Comparison of ENCODE assay signal across 10 mouse cellular contexts in the genomic region with DNA sequence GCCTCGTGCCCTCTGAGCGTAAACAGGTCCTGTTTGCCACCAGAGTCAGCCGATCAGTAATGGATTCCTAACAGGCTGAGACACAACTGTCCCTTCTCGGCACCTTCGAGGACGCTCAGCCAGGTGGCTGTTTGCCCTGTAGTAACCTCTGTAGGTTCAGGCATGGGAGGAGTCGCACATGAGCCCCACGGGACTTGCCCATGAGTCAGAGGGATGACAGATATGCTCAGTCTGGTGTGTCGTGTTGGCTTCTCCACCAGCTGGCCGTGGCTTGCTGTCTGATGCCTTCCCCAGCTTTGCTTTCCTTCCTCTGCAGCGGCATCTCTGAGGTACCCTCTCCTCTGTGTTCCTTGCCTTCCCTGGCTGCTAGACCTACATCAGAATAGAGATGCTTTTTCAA. TPM values are rescaled to one million over a fixed set of nuclear protein-coding genes. Genes with fewer than 3 reads are reported as not detected.
DNase-seq lines count a peak whose midpoint lies in the region; ATAC-seq and TF ChIP-seq lines count a peak whose summit lies in the region.
"Had no signal": no experiment of that assay in that cellular context is flagged by ENCODE, and none has a peak within 500 bp of the region (broad histone marks: within the 10 kb centered on the region; RNA-seq: fewer than 3 reads in every experiment).

No protein-coding gene starts in this region.

- ATAC-seq in kidney, postnatal 0 days (replicated peaks; ENCODE audit: low FRiP score, low read depth) = peak; percentile 71; the same call in 1 of the 2 replicates
- ATAC-seq: forebrain, postnatal 0 days had no signal

- no peak for TF ChIP-seq POLR2A in kidney, adult 2 months (IDR thresholded peaks at IDR 0.05; ENCODE audit: low read depth, low read length)
- no peak for TF ChIP-seq POLR2A in spleen, adult 2 months (IDR thresholded peaks at IDR 0.05; ENCODE audit: low read depth, low read length)

- no peaks in the 10 kb centered on the region for H3K36me3 ChIP-seq in kidney, postnatal 0 days (ENCODE audit: insufficient read depth, low read length)
- H3K36me3 ChIP-seq in kidney, adult 2 months (ENCODE audit: control insufficient read depth, insufficient read depth, low read length) = no peaks in the 10 kb centered on the region
- peaks cover 20% of the 10 kb centered on the region for H3K36me3 ChIP-seq in spleen, adult 2 months (ENCODE audit: control insufficient read depth, insufficient read depth, low read length)
- H3K36me3 ChIP-seq in midbrain, embryonic 10.5 days = no peaks in the 10 kb centered on the region

- WGBS in kidney, postnatal 0 days = 32% methylated on average over 11 of the region's 11 CpGs
- 49% methylated on average over 11 of the region's 11 CpGs for WGBS in kidney, adult 2 months
- 28% methylated on average over 11 of the region's 11 CpGs for WGBS in spleen, adult 2 months
- 89% methylated on average over 11 of the region's 11 CpGs for WGBS in midbrain, embryonic 10.5 days

- no peak overlapping the region for H3K4me3 ChIP-seq in kidney, postnatal 0 days (replicated peaks; ENCODE audit: low read depth, low read length)
- H3K4me3 ChIP-seq in kidney, adult 2 months (ENCODE audit: insufficient read depth, low read depth, low read length) = no peak overlapping the region
- H3K4me3 ChIP-seq in spleen, adult 2 months (ENCODE audit: extremely low read depth, insufficient read depth, insufficient read length) = peak overlapping the region; percentile 16; the same call in 1 of the 2 replicates
- no peak overlapping the region for H3K4me3 ChIP-seq in midbrain, embryonic 10.5 days

- peaks cover 25% of the 10 kb centered on the region for H3K4me1 ChIP-seq in kidney, postnatal 0 days (replicated peaks; ENCODE audit: insufficient read depth, low read length)
- H3K4me1 ChIP-seq in kidney, adult 2 months (ENCODE audit: control insufficient read depth, insufficient read depth, low read length) = 0 out of 2 replicates have a peak, but pooled peaks cover 4% of the 10 kb centered on the region
- H3K4me1 ChIP-seq in spleen, adult 2 months (ENCODE audit: control insufficient read depth, insufficient read depth, insufficient read length) = peaks cover 43% of the 10 kb centered on the region; the same call in 1 of the 2 replicates
- H3K4me1 ChIP-seq in midbrain, embryonic 10.5 days = peaks cover 23% of the 10 kb centered on the region

- H3K9me3 ChIP-seq in kidney, postnatal 0 days (replicated peaks; ENCODE audit: low read length) = no peaks in the 10 kb centered on the region
- no peaks in the 10 kb centered on the region for H3K9me3 ChIP-seq in midbrain, embryonic 10.5 days (replicated peaks)

- peak; percentile 45 for DNase-seq in kidney, postnatal 0 days (ENCODE audit: low spot score)
- DNase-seq in kidney, adult 2 months = no peak
- DNase-seq in CD4-positive, CD25-positive, alpha-beta regulatory T cell, adult 2 months (ENCODE audit: low read depth, low spot score) = peak; percentile 91
- DNase-seq in brain, adult 2 months (ENCODE audit: low read depth, low spot score) = peak; percentile 88
- peak; percentile 83 to 90 for DNase-seq in spleen, adult 2 months (ENCODE audit: low read depth in 1 of 2, low spot score in 2 of 2)
- no peak for DNase-seq in midbrain, embryonic 10.5 days (ENCODE audit: low spot score)
- DNase-seq in left cerebral cortex, adult 11 months (ENCODE audit: low spot score) = no peak
- DNase-seq: adrenal gland, adult 2 months; forebrain, postnatal 0 days had no signal

- H3K27ac ChIP-seq in kidney, postnatal 0 days = peak overlapping the region; percentile 31; the same call in 1 of the 2 replicates
- H3K27ac ChIP-seq in kidney, adult 2 months (ENCODE audit: insufficient read depth, low read depth, low read length) = no peak overlapping the region
- H3K27ac ChIP-seq in spleen, adult 2 months (ENCODE audit: insufficient read depth, low read length) = peak overlapping the region; percentile 30; the same call in 1 of the 2 replicates
- H3K27ac ChIP-seq in midbrain, embryonic 10.5 days (replicated peaks) = no peak overlapping the region
- H3K27ac ChIP-seq: macrophage had no signal

- H3K27me3 ChIP-seq in kidney, postnatal 0 days (ENCODE audit: insufficient read depth, low read length) = no peaks in the 10 kb centered on the region
- no peaks in the 10 kb centered on the region for H3K27me3 ChIP-seq in kidney, adult 2 months (replicated peaks; ENCODE audit: control insufficient read depth, insufficient read depth, low read length)
- H3K27me3 ChIP-seq in spleen, adult 2 months (ENCODE audit: control insufficient read depth, insufficient read depth, low read length) = no peaks in the 10 kb centered on the region
- no peaks in the 10 kb centered on the region; the same call in 1 of the 2 replicates for H3K27me3 ChIP-seq in midbrain, embryonic 10.5 days (ENCODE audit: low read depth, poor library complexity, severe bottlenecking)

- no peak for TF ChIP-seq CTCF in kidney, postnatal 0 days (IDR thresholded peaks at IDR 0.05; ENCODE audit: low read depth)
- no peak for TF ChIP-seq CTCF in kidney, adult 2 months (conservative IDR thresholded peaks at IDR 0.05; ENCODE audit: insufficient read depth, insufficient read length, low read depth, low read length)
- TF ChIP-seq CTCF in spleen, adult 2 months (IDR thresholded peaks at IDR 0.05; ENCODE audit: extremely low read depth, insufficient read depth, insufficient read length, insufficient replicate concordance) = no peak

- no peak overlapping the region for H3K4me2 ChIP-seq in kidney, postnatal 0 days (ENCODE audit: low read length)

- no peak overlapping the region for H3K9ac ChIP-seq in kidney, postnatal 0 days (ENCODE audit: low read depth, low read length)
- H3K9ac ChIP-seq: forebrain, postnatal 0 days had no signal

RNA-seq across cellular contexts. Expression of gene Abcg1, which starts 9.6 kb away (rescaled TPM):
- 8.5 and 8.8 TPM in 2 replicates for polyA plus RNA-seq in kidney, postnatal 0 days (2015; fragmentation: Nextera tagmentation; extraction: Ambion mirVana)
- 7.6 and 8.2 TPM in 2 replicates for polyA plus RNA-seq in kidney, adult 2 months (2012; rRNA removed)
- 29.0 and 33.1 TPM in 2 replicates for polyA plus RNA-seq in spleen, adult 2 months (2012; rRNA removed)
- polyA plus RNA-seq in midbrain, embryonic 10.5 days (2016; fragmentation: Nextera tagmentation; extraction: Ambion mirVana) = 5.8 and 9.0 TPM in 2 replicates

Comparison
In these comparisons a context has a peak if more than half of its experiments do, and no peak if none do; other contexts are left out.
1. DNase-seq: peak in kidney, postnatal 0 days (single experiment), CD4-positive, CD25-positive, alpha-beta regulatory T cell, adult 2 months (single experiment), brain, adult 2 months (single experiment) and spleen, adult 2 months (2 of 2); none in kidney, adult 2 months (single experiment), midbrain, embryonic 10.5 days (single experiment) and left cerebral cortex, adult 11 months (single experiment).
2. H3K27ac ChIP-seq: peak in kidney, postnatal 0 days (single experiment) and spleen, adult 2 months (single experiment); none in kidney, adult 2 months (single experiment) and midbrain, embryonic 10.5 days (single experiment).